Mouse (Mus musculus) kidney, embryonic 16.5 days (tissue): ENCODE measurements around the gene Hydin. TPM values are rescaled to one million over a fixed set of nuclear protein-coding genes. Genes with fewer than 3 reads are reported as not detected.

Experiments
- ATAC-seq: fragments of 200-750 bp; cut with Nextera tagmentation; 2 replicates; pipeline ENCODE4 v1.8.0; 2017; ENCODE audit warnings: moderate TSS enrichment; ENCODE audit not compliant: low FRiP score, low TSS enrichment
- H3K27ac ChIP-seq: fragments of 300-500 bp; sonication (generic); 2 replicates; pipeline ENCODE4 v1.5.1; 2014; ENCODE audit warnings: low read length
- H3K27me3 ChIP-seq: fragments of 300-500 bp; sonication (generic); 2 replicates; pipeline ENCODE4 v1.6.1; 2014; ENCODE audit warnings: low read length, control low read depth, mixed read lengths; ENCODE audit not compliant: insufficient read depth
- H3K36me3 ChIP-seq: fragments of 300-500 bp; sonication (generic); 2 replicates; pipeline ENCODE4 v1.6.1; 2014; ENCODE audit warnings: low read length, control low read depth, mixed read lengths; ENCODE audit not compliant: insufficient read depth
- H3K4me1 ChIP-seq: fragments of 300-500 bp; sonication (generic); 2 replicates; pipeline ENCODE4 v1.6.1; 2014; ENCODE audit warnings: low read length, control low read depth, mixed read lengths; ENCODE audit not compliant: insufficient read depth
- H3K4me2 ChIP-seq: fragments of 300-500 bp; sonication (generic); replicated peaks from 2 replicates; pipeline ENCODE4 v1.6.1; 2014; ENCODE audit warnings: low read depth, low read length
- H3K4me3 ChIP-seq: fragments of 300-500 bp; sonication (generic); 2 replicates; pipeline ENCODE4 v1.5.1; 2014; ENCODE audit warnings: mild to moderate bottlenecking, low read length
- H3K9ac ChIP-seq: fragments of 300-500 bp; sonication (generic); replicated peaks from 2 replicates; pipeline ENCODE4 v1.6.1; 2014; ENCODE audit warnings: low read length
- H3K9me3 ChIP-seq: fragments of 300-500 bp; sonication (generic); 2 replicates; pipeline ENCODE4 v1.6.1; 2016; ENCODE audit warnings: low read length, control low read depth
- WGBS: fragments of 180-500 bp; shearing (Covaris S2); extraction: QIAGEN DNeasy Blood & Tissue Kit; methylation state at CpG from one replicate; pipeline ENCODE4 v1.1.7; 2014; 5-methylcytosine and 5-hydroxymethylcytosine counted together
- polyA plus RNA-seq: library from polyadenylated mRNA; unstranded; fragments of >200 nt; fragmentation: Nextera tagmentation; extraction: Ambion mirVana; gene quantifications from 2 replicates; pipeline ENCODE4 v1.2.1, GENCODE M21; 2015

Gene Hydin
- polyA plus RNA-seq, 1 experiment from 2014 or later: 0.14 TPM

- 73% methylated on average over 11 of the region's 11 CpGs for WGBS
Measured at GRCm38 (mm10) chr8:110265796-110266305, 926 bp upstream of the Hydin start.

GRCm38 (mm10) chr8:110267268-110267667 lies 491 bp downstream of the Hydin start:
- Histone ChIP-seq H3K36me3 (no peaks in the 10 kb centered on the region), H3K4me1 (peaks cover 11% of the 10 kb centered on the region), H3K4me3 (peak overlapping the region; percentile 48), H3K4me2 (peak overlapping the region; percentile 77), H3K27ac (no peak overlapping the region), H3K9ac (peak overlapping the region; percentile 56), H3K9me3 (no peaks in the 10 kb centered on the region), H3K27me3 (0 out of 2 replicates have a peak, but pooled peaks cover 2% of the 10 kb centered on the region)
- peak; percentile 63; the same call in 1 of the 2 replicates for ATAC-seq
- WGBS: 10% methylated on average over 12 of the region's 12 CpGs

More at GRCm38 (mm10) chr8:110265796-110266305, 926 bp upstream of the Hydin start:
- Histone ChIP-seq H3K4me3 (no peak overlapping the region), H3K9me3 (no peaks in the 10 kb centered on the region), H3K27ac (no peak overlapping the region), H3K4me2 (no peak overlapping the region), H3K9ac (no peak overlapping the region), H3K27me3 (0 out of 2 replicates have a peak, but pooled peaks cover 2% of the 10 kb centered on the region), H3K36me3 (no peaks in the 10 kb centered on the region), H3K4me1 (peaks cover 11% of the 10 kb centered on the region)
- ATAC-seq: no peak

- Histone ChIP-seq H3K4me1 (peaks cover 11% of the 10 kb centered on the region), H3K4me3 (no peak overlapping the region), H3K27me3 (0 out of 2 replicates have a peak, but pooled peaks cover 1% of the 10 kb centered on the region), H3K9me3 (no peaks in the 10 kb centered on the region), H3K36me3 (no peaks in the 10 kb centered on the region), H3K9ac (no peak overlapping the region), H3K4me2 (no peak overlapping the region), H3K27ac (no peak overlapping the region)
- ATAC-seq: no peak
- WGBS: 94% methylated on average over 4 of the region's 4 CpGs
Measured at GRCm38 (mm10) chr8:110270659-110271058, 3.9 kb downstream of the Hydin start.

- ATAC-seq: no peak
- Histone ChIP-seq H3K9me3 (no peaks in the 10 kb centered on the region), H3K9ac (no peak overlapping the region), H3K36me3 (no peaks in the 10 kb centered on the region), H3K4me3 (no peak overlapping the region), H3K27me3 (no peaks in the 10 kb centered on the region), H3K4me1 (no peaks in the 10 kb centered on the region), H3K27ac (no peak overlapping the region), H3K4me2 (no peak overlapping the region)
- 70% methylated on average over 2 of the region's 2 CpGs for WGBS
Measured at GRCm38 (mm10) chr8:110273394-110273793, 6.6 kb downstream of the Hydin start.

- Histone ChIP-seq H3K4me3 (no peak overlapping the region), H3K27me3 (no peaks in the 10 kb centered on the region), H3K4me2 (no peak overlapping the region), H3K36me3 (no peaks in the 10 kb centered on the region), H3K9ac (no peak overlapping the region), H3K4me1 (no peaks in the 10 kb centered on the region), H3K27ac (no peak overlapping the region), H3K9me3 (no peaks in the 10 kb centered on the region)
- 87% methylated on average over 21 of the region's 21 CpGs for WGBS
- ATAC-seq: no peak
Measured at GRCm38 (mm10) chr8:110275465-110276258, 8.9 kb downstream of the Hydin start.

GRCm38 (mm10) chr8:110276259-110276560 lies 9.4 kb downstream of the Hydin start:
- H3K27me3 ChIP-seq: no peaks in the 10 kb centered on the region
- no peak overlapping the region for H3K4me3 ChIP-seq
- no peak overlapping the region for H3K9ac ChIP-seq
- H3K4me2 ChIP-seq: no peak overlapping the region
- no peaks in the 10 kb centered on the region for H3K9me3 ChIP-seq
- no peak for ATAC-seq
- no peak overlapping the region for H3K27ac ChIP-seq
- WGBS: 90% methylated on average over 1 of the region's 1 CpGs
- no peaks in the 10 kb centered on the region for H3K36me3 ChIP-seq
- no peaks in the 10 kb centered on the region for H3K4me1 ChIP-seq

GRCm38 (mm10) chr8:110312715-110313114 lies 45.9 kb downstream of the Hydin start:
- WGBS: 74% methylated on average over 2 of the region's 2 CpGs
- H3K9ac ChIP-seq: no peak overlapping the region
- H3K9me3 ChIP-seq: no peaks in the 10 kb centered on the region
- no peak overlapping the region for H3K4me3 ChIP-seq
- H3K4me1 ChIP-seq: no peaks in the 10 kb centered on the region
- no peaks in the 10 kb centered on the region for H3K27me3 ChIP-seq
- no peak for ATAC-seq
- no peaks in the 10 kb centered on the region for H3K36me3 ChIP-seq
- H3K4me2 ChIP-seq: no peak overlapping the region
- H3K27ac ChIP-seq: no peak overlapping the region

GRCm38 (mm10) chr8:110315826-110316225 lies 49.0 kb downstream of the Hydin start:
- Histone ChIP-seq H3K4me3 (no peak overlapping the region), H3K27ac (no peak overlapping the region), H3K9ac (no peak overlapping the region), H3K4me2 (no peak overlapping the region), H3K9me3 (no peaks in the 10 kb centered on the region), H3K4me1 (no peaks in the 10 kb centered on the region), H3K27me3 (no peaks in the 10 kb centered on the region), H3K36me3 (no peaks in the 10 kb centered on the region)
- no peak for ATAC-seq
- WGBS: 58% methylated on average over 7 of the region's 7 CpGs

- Histone ChIP-seq H3K9ac (no peak overlapping the region), H3K9me3 (no peaks in the 10 kb centered on the region), H3K27me3 (no peaks in the 10 kb centered on the region), H3K36me3 (no peaks in the 10 kb centered on the region), H3K4me2 (no peak overlapping the region), H3K4me1 (no peaks in the 10 kb centered on the region), H3K4me3 (no peak overlapping the region), H3K27ac (no peak overlapping the region)
- ATAC-seq: no peak
- WGBS: 89% methylated on average over 4 of the region's 4 CpGs
Measured at GRCm38 (mm10) chr8:110319586-110319985, 52.8 kb downstream of the Hydin start.

- WGBS: 92% methylated on average over 2 of the region's 2 CpGs
- no peak for ATAC-seq
- no peak overlapping the region for H3K9ac ChIP-seq
- H3K4me1 ChIP-seq: no peaks in the 10 kb centered on the region
- no peak overlapping the region for H3K4me3 ChIP-seq
- H3K27ac ChIP-seq: no peak overlapping the region
- no peak overlapping the region for H3K4me2 ChIP-seq
- H3K36me3 ChIP-seq: no peaks in the 10 kb centered on the region
- H3K9me3 ChIP-seq: no peaks in the 10 kb centered on the region
- no peaks in the 10 kb centered on the region for H3K27me3 ChIP-seq
Measured at GRCm38 (mm10) chr8:110321446-110321845, 54.7 kb downstream of the Hydin start.
